Mouse (Mus musculus) cerebellum, postnatal 4 days (tissue): ENCODE results near the gene Gm26920.

Experiments
- DNase-seq, 2 experiments: peaks; one replicate each; pipeline ENCODE4 v3.0.0; 2022; ENCODE audit warnings: low spot score in 2 of 2, mixed read lengths in 1 of 2

Gm26920 gene

DNA sequence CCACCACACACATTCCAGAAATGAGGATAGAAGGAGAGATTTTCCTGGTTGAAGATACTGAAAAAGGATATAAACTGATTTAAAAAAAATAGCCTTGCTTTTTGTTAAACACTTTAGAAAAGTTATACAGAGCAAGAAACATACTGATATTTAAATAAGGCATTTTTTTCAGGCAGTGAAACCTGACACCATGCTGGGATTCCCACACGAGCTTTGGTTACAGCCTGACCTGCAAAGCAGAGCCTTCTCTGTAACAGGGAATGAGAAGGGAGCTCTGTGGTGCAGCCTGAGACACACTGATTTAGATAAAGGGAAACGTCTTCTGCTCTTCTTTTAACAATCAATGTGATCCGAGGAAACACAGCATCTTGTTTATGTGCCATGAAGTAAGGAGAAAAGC, 36.6 kb downstream of the Gm26920 start:
- DNase-seq, result no peak

DNA sequence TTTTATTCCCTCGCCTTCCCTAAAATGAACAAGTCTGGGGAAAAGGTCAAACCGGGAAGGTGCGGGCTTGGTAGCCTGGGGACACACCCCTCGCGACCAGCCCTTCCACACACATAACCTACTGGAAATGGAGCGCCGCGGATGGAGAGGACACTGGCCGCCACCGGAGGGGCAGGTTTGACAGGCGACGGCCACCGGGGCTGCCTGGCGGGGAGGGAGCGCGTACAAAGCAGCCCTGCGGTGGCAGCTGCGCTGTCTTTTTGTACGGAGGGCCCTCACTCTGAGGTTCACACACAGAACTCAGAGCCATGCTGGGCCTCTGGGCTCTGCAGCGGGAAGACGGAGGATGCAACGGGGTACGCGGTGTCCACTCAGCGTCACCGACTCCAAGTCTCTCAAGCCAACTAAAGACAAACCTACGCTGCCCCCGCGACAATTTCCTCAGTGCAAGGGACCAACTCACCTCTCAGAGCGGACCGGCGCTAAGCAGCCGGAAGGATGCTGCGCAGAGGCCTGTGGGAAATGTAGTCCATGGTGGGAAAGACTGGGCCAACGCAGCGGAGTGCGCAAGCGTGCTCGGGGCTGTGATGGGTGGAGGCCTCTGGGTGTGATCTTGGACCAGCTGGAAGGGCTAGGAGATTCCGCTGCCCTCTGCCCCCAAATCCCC, 39.2 kb downstream of the Gm26920 start, which contains the start of gene Zfp14:
Gene Zfp14 (minus strand): TSS at position 499 of the 667 bp plus-strand sequence.
- peak; percentile 81 to 86 for DNase-seq

DNA sequence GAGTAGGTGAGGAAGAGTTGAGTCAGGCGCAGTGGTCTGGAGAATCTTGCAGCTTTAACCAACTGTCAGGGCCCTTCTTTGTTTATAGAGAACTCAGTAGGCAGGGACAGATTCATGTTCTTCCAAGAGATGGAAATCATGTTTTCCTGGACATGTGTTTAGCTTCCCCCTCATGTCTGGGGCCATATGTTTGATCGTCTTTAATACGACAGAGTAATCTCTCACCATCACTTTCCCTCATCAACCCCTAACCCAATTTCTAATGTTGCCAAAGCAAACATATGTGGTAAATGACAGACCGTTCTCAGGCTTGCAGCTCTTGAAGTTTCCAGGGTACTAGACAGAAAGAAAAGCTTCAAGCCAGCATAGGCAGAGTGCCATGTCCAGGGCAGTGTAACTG, 42.1 kb downstream of the Gm26920 start:
- DNase-seq, result no peak

DNA sequence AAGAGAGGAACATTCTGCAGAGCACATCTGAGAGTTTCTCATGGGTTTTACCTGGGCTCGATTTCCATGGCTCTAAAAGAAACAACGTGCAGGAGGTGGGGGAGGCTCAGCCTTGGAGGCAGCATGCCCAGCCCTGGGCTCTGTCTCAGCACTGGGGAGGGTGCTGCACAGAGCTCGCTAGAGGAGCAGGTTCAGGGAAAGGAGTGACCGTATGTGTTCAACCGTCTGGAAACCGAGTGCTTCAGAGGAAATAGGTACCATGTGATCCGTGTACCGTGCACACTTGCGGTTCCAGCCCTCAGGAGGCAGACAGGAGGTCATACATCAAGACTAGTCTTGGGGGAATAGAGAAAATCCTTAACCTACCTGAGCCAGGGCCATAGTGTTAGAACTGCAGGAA, 45.9 kb downstream of the Gm26920 start:
- no peak for DNase-seq

DNA sequence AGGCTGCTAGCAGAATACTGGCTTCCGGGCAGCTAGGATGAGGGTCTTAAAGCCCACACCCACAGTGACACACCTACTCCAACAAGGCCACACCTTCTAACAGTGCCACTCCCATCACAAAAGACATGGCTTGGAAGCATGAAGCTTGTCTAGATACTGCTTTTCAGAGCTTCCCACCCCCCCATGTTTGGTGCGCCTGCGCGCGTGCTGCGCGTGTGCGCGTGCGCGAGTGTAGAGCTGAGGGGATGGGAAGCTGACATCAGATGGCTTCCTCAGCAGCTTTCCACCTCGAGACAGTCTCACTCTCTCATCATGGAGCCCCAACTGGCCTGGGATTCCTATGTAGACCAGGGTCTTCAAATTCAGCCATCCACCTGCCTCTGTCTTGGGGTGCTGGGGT, 55.9 kb downstream of the Gm26920 start:
- DNase-seq, result no peak

DNA sequence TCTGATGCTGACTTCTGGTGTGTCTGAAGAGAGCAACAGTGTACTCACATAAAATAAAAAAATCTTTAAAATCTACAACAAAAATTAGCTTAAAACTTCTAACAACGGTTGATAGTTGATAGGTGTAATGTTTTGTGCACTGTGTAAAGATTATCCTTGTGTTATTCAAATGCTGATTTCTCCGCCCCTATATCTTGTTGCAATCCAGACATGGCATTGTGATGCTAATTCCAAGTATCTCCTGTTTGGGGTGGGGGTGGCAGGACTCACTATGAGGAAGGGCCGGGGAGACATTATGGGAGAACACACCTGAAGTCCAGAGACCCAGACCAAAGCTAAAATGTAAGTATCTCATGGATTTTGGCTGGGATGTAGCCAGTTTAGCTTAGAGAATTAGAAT, 58.8 kb downstream of the Gm26920 start:
- no peak for DNase-seq

DNA sequence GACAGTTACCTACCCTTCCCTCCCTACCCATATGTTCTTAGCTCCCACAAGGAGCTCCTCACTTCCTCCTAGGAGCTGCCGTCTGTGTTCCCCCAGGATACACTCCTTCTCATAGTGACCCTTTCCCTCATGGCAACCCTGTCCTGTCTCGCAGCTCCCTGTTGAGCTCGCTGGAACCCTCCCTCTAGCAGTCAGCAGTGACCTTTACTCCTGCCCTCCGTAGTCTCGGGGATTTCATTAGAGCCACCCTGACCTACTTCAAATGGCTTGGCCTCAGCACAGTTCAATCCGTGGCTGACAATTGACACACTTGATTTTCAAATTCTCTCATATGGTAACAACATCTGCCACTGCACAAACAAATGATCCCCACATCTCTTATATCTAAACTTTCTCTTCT, 59.5 kb downstream of the Gm26920 start:
- no peak for DNase-seq

DNA sequence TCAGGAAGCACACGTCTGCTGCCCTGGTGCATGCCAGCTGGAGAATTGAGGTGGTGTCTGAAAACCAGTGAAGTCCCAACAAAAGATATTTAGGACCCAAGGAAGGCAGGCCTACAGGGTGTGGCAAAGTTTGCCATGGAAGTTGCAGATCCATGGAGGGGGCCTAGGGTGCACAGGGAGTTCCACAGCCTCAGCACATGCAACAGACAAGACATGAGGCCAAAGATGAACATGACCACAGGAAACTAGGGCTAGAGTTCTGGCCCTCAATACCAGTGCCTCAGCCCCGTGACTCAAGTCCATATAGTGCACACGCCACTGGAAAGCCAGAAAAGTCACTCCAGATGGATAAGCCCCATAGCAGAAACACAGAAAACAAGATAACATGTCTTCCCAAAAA, 61.6 kb downstream of the Gm26920 start:
- no peak for DNase-seq

DNA sequence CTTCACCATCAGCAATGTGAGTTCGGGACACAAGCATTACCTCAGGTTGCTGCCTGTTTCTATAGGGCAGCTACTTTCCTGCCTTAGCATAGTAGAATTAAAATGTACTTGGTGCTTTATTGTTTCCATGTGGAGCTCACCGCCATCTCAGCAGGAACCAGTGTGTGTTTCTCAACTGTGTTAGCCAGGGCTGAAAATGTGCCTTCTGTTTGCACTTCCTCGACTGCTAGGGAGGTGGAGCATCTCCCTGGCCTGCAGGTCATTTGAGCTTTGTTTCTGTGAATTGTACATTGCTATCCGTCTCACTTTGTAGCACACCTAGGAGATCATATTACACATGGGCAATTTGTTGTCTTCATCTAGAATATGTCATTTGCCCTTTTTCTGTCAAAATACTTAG, 62.9 kb downstream of the Gm26920 start:
- DNase-seq, result no peak

DNA sequence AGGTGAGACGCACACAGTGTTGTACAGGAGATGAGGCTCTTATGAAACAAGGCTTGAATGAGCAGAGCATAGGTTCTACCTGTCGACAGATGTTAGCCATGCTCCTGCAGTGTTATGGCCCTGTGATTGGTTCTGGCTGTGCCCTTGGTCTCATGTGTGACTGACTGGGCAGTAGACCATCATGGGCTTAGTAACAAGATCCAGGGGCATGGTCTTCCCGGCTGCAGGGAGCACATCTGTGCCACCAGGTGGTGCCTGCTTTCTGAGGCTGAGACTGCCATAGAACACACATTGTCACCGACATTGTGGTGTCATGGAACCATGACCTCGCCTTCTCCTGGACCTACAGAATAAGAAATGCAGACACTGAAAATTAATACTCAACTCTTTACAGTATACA, 64.9 kb downstream of the Gm26920 start:
- DNase-seq, result no peak

DNA sequence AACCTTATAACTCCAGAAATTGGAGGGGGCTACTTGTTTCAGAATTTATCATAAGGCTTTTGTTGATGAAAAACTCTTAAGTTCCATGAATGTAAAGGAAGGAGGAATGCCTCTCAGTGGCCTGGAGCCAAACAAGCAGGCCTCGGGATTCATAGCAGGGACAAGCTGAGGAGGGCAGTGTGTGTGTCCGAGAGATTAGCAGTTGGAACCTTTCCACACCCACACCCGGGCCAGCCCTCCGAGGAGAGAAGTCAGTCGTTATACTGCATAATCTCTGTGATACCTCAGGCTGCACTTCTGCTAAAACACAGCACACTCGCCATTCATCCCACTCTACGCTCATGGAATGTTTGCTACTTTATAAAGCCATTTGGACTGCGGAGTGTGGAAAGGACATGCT, 66.4 kb downstream of the Gm26920 start:
- DNase-seq, result no peak

DNA sequence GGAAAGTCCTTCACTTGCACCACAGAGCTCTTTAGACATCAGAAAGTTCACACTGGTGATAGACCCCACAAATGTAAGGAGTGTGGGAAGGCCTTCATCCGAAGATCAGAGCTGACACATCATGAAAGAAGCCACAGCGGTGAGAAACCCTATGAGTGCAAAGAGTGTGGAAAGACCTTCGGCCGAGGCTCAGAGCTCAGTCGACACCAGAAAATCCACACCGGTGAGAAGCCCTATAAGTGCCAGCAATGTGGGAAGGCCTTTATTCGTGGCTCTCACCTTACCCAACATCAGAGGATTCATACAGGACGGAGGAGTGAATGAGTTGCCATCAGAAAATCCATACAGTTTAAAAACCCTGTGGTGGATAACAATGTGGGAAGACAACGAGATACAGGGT, 66.9 kb downstream of the Gm26920 start:
- no peak for DNase-seq

DNA sequence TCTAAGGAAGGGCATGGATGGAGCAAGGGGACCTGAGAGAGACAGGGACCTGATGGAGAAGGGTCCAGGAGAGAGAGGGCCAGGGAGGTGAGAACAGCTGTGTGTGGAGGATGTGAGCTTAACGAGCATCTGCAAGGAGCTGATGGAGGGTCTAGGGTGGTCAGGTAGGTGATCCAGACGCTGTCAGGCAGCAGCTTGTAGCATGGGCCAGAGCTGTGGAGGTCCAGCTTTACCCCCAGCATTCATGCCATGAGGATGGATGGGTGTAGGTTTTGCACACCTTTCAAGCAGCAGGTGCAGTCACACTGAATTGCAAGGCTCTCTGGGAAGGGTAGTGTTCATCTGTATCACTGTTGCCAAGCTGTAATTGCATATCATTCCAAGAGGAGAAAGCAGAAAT, 70.7 kb downstream of the Gm26920 start:
- no peak for DNase-seq

DNA sequence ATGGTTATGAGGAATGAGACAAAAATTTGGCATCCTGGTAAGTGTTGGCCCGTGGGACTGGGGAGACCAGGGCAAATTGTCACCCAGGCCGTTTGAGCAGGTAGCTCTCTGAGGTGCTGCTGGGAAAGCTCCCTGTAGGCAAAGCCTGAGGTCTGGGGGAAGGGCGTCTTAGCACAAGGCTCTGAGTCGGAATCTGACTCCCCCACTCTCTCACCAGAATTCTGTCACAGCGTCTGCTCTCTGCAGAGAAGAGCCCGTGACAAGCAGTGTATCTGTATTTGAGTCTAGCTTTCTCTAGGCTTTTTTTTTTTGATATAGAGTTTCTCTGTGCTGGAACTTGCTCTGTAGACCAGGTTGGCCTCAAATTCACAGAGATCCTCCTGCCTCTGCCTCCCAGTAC, 73.0 kb downstream of the Gm26920 start:
- no peak for DNase-seq

DNA sequence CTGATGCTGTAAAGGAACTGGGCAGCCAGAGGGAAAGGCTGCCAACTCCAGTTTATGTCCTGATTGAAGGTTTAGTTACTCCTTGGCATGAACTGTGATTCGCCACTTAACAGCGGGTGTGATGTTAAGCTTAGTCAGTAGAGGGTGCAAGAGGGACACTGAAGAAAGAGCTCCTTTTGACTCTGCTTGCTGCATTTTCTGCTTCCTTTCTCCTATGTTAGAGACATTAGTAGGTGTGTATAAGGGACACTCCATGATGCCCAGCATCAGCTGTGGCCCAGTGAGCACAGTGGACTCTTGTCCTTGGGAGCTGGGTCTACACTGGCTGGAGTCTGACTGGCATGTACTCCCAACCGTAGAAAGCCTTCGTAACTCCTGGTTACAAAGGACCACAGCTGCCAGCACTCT, 77.2 kb downstream of the Gm26920 start:
- DNase-seq, result peak; percentile 38 to 57

DNA sequence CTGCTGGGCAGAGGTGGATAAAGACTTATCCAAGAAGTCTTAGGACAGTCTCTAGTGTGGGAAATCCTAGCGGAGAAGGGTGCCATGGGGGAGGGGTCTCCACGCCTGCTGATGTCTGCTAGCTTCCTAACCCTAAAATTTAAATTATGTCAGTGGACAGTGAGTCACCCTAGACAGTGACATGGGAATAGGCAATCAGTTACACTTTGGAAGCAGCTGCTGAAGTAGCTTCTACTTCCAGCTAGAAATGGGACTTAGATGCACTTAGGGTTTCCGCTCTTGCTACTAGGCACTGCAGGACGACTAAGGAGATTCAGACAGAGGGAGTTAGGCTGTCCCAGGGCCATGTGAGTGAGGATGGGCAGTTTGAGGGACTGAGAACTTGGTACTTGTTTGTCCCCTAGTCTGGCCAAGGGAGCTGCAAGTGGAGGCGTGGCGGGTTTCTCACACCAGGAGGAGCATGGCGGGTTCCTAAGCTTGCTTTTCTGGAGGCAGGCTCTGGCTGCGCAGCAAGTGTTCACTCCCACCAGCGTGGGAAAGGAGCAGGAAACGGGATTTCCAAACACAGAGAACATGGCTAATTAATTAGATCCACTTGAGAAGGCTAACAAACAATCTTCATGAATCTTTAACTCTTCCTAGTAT, 79.5 kb downstream of the Gm26920 start:
- no peak for DNase-seq

DNA sequence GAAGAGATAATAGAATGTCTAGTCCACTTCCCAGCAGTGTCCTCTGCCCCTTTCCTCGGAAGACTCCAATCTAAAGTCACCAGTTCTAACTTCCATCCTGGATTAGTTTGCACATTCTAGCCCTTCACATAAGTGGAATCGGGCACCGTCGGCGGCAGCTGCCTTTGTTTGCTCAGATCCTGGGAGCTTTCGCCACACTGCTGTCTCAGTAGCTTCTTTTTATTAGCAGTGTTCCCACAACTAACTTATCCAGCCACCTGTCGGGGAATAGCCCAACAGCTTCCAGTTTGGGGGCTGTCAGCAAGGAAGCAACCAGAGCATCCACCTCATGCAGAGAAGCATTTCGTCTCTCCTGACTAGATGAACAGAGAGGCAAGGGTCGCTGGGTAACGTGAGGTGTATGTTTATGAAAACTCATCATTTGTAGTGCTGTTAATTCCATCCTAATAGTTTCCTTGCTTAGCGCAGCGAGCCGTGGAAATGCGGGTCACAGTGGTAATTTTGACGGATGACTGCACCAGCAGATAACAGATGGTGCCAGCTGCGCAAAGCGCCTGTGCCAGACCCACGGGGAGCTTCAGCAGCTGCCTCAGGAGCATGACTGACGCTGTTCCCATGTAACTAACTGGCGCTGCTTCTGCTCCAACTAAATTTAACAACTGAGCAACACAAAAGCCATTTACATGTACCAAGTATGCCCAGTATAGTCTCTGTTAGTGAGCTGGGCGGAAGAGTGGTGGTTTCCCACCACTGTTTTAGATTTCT, 80.7 kb downstream of the Gm26920 start:
- DNase-seq, result peak in 1 of 2 experiments; percentile 65

DNA sequence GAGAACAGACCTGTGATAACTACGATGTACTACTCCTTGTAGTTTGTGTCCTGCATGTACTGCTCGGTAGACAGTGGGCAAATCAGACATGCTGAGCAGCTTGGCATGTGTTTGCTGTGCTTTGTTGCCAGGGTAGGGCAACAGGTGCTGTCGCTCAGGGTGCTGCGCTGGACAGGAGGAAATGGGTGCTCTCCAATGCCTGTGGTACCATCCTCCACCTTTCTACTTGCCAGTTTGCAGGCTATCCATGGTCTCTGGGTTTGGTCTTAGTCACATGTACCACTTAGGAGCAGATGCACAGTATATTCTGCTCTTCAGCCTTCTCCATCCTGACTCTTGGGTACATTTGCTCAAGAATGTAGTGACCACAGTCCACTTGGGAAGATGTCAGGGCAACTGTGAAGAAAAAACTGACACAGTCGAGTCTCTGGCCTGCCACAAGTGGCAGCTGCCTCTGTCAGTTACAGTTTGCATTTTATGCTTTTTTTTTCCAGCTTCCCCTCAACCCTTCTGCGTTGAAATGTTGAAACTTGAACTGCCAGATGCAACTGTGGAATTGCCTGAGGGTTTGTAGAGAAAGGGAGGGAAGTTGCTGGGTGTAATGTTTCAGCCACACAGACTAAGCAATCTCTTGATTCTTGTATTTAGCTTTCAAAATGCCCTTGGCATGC, 82.1 kb downstream of the Gm26920 start:
- DNase-seq, result no peak

DNA sequence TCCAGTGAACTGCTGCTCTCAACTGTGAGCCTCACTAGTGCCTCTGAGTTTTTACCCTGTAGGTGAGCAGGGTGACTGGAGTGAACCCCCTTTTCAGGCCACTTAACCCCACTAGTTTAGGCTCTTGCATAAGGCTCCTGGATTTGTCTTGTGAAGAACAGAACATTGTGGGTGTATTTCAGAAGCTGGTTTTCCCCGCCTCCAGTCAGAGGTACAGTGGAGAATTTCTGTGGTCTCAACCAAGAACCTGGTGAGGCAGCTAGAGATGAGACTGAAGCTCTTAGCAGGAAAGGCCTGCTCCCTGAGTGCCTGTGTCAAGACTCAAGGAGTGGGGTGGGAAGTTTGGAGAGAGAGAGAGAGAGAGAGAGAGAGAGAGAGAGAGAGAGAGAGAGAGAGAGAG, 82.6 kb downstream of the Gm26920 start:
- no peak for DNase-seq
